Mouse (Mus musculus): ENCODE results near the gene Slc5a2.

Gene Slc5a2

DNA sequence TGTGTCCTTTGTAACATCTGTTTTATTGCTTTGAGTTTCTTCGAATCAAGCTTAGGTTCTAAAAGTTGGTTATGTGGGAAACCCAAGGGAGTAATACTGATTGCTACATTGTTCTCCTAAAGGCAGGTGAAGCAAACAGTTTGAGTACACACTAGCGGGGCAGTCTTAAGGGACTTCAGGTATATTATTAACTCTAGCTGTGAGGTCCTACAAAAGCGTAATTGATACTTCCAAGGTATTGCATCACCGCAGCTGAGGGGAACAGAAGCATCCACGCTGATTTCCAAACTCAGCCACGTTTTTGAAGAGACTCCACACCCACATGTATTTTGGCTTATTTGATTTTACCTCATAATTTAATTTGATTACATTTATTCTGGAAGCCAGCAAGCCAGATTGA is 38.7 kb downstream of the Slc5a2 start:
- DNase-seq, result no peak

DNA sequence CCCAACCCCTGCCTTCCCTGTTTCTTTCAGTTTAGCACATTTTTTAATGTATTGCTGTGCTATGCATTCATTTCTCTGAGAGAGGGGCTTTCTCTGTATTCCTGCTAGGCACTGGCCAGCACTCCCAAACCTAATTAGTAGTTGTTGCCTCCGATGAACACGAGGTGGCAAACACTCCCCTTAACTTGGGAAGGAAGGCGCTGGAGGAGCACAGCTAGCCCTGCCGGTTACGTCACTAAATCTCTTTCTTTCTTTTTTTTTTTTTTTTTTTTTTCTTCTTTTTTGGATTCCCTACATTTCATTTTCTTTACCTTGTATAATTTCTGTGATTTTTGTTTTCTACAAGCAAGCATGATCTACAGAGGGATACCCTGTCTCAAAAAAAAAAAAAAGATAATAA is 39.5 kb downstream of the Slc5a2 start:
- peak; percentile 24 for DNase-seq

DNA sequence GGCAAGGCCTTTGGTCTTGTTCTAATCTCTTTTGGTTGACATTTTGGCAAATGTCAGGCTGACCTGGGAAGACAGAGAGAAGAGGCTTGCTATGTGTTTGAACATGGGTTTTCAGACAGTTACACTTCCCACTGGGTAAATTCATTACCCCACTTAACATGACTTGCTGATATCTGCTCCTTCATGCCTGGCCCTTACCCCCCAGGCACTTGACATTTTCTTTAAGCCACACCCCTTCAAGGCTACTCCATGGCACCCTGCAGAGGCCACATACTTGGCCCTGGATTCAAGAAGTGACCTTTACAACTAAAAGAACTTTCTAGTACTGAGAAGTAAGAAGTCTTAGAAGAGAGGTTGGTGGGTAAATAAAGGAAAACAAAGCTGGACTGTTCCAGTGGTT is 42.4 kb downstream of the Slc5a2 start:
- no peak for DNase-seq

DNA sequence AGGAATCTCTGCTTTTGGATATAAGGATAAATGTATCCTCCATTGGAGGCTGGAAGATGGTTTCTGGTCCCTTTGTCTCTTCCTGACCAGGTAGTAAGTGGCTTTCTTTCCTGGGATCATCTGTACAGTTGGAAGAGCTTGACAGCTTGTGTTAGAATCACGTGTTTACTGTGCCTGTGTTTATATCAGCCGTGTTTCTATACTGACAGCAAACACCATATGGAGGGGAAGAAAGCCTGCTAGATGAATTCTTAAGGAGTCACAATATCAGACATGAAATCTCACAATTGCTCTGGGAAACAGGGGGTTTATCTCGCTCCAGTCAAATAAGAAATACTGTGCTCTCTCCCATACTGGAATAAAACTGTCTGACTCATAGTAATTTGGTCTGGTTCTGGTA is 43.8 kb downstream of the Slc5a2 start:
- no peak for DNase-seq

DNA sequence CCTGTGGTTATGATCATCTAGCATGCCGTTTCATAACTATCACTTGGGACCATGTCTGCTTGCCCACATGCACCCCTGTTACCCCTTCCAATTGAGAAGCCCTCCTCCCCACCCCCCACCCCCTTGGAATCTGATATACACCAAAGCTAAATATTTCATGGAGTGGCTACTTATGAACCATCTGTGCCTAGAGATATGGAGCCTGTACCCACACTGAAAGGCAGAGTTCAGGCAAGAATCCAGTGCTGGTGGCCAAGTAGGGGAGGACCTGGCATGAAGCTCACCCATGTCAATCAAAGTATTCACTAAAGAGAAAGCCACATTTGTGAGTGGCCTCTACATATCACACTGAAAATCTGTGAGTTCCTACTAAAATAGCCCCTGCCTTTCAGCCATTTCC is 44.3 kb downstream of the Slc5a2 start:
- DNase-seq, result no peak

DNA sequence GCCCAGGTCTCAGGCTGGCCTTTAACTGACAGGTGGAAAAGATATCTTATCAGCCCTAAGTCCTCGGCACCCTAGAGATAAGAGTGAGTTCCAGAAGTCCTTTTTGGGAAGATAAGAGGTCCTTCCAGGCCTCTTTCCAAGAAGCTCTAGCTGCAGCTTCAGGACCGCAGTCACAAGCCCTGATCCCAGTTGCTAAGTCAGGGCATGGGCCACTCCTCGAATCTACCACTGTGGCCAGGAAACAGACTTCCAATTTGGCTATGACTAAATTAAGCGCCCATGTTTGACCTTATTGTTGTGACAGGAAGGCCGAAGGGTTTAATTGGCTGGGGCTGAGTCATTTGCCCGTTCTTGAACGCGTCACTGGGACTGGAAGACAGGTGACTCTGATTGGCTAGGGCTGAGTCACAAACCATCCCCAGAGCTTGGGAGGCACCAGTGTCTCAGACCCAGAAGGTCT is 44.8 kb downstream of the Slc5a2 start:
- DNase-seq, result no peak

DNA sequence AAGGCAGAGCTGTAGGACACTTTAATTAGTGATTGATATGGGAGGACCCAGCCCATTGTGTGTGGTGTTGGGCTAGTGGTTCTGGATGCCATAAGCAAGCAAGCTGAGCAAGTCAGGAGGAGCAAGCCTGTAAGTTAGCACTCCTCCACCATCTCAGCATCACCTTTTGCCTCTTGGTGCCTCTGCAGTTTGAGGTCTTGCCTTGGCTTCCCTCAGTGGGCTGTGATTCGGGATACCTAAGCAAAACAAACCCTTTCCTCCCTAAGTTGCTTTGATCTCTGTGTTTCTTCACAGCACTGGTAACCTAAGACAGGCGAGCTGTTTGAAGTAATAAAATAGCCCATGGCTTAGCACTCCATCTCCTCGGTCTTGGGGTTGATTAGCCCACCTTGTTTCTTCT is 45.8 kb downstream of the Slc5a2 start:
- no peak for DNase-seq

DNA sequence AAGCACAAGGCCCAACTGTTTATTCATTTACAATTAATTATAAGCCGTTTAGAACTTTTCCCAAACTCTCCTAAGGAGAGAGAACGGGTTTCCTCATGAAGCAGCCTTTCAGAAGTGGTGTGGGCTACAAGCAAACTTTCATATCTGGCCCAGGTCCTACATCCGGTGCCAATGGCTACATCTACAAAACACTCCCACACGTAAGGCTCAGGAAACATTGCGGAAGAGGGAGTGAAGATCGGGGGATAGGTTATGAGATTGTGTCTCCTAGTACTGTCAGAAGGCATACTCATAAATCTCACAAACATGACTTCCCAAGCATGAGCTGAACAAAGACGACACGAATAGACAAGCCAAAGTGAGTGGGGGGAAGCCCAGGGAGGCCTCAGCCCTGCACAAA is 46.4 kb downstream of the Slc5a2 start:
- DNase-seq, result no peak

DNA sequence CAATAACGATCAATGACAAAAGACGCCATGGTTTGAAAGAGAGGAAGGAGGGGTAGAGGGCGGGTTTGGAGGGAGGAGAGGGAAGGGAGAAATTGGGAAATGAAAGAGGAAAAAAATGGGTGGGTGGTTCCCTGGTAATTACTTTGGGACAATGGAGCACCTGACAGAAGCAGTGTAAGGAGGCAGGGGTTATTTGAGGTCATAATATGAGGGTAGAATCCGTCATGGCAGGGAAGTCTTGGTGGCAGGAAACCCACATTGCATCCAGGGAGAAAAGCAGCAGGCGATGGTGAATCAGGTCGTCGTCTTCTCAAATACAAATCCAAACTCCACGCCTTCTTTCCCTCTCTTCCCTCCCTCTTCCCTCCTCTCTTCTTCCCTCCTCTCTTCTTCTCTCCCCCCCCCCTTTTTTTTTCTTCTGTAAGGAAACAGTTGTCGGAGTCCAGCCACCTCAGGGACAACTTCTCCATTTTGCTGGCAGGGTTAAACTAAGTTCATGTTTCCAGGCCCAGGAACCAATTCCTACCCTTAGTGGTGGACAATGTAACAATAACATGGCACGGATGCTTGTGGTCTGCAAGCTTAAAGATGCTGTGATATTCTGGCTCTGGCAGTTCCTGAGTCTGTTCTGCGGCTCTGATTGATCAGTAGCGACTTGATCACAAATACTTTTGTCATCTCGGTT is 47.1 kb downstream of the Slc5a2 start:
- DNase-seq, result no peak

DNA sequence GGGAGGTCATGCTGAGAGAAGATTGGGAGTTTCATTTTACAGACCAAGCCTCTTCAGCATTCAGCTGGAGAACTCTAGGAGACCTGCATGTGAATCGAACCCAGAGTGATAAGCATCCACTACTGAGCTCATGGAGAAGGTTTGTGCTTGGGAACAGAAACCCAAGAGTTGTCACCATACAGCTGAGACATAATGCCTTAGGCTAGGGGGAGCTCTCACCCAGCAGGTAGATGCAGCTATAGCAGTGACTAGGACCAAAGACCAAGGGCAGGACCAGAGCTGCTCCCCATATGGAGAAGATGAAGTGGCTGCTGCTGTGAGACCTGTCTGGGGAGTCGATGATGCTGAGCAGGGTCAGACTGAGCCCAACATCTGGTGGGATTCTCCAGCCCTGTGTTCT is 48.1 kb downstream of the Slc5a2 start:
- no peak for DNase-seq

DNA sequence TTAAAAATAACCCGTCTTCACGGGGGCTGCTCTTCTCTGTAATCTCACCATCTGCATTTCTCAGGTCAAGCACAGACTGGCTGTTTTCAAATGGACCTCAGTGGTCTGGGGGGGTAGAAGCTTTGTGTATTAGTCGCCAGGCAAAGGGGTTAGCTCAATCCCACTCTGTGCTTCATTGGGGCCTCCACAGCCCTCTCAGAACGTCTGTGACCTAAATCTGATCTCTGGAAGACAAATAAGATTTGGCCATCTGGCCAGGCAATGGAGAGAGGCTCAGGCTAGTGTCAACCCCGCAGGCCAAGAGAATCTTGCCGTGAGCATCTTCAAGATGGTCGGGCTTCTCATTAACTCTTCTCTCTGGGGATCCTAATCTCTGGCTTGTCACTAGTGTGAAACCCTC is 49.0 kb downstream of the Slc5a2 start:
- DNase-seq, result no peak

DNA sequence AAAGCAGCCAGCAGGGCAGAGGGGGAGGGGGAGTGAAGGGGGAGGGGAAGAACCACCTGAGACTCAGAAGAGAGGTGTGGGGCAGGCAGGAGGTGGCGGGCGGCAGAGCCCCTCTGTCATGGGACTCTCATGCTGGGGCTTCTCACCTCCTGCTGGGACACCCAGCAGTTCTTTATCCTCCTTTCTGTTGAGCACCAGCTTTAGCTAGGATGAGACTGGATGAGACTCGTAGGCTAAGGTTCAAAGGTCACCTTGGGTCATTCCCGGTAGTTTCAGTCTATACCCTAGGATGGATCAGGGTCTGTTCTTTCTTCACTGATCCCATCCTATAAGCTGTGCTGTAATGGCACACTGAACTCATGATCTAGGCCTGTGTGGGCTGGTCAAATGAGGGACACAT is 51.6 kb downstream of the Slc5a2 start:
- DNase-seq, result no peak

DNA sequence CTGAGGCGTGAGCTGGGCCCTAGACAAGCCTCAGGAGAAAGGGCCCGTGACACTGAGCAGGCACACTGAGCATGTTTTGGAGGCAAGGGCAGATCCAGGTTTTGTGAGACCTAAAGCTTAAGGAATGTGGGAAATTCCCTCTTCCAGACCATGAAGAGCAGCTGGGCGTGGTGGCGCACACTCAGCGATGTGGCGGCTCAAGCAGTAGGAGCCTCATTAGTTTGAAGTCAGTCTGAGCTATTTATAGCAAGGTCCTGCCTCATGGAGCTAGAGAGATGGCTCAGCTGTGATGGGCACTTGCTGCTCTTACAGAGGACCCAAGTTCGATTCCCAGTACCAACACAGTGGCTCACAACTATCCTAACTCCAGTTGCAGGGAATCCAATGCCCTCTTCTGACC is 53.7 kb downstream of the Slc5a2 start:
- no peak for DNase-seq

DNA sequence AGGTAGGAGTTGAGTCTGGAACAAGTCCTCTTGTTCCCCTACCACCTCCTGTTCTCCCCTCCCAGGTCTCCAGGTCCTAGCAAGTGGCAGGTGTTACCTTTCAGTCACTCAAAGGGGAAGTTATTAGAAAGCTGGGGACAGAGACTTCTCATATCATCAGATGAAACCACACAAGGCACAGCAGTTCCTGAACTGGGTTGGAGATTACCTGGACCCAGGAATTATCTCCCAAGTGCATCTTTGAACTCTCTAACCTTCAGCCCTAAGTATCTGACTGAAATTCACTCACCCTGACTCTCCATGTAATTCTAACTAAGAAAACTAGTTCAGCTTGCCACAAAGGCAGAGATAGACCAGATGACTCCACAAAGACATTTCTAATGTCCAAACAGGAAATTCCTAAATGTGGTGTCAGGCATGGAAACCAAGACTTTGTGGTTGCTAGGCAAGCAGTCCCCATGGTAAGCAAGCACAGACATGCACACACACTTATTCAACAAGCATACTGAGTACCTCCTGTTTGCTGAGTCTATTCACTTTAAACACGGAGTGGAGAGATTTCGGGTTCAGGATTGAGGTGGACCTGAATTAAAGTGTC is 54.9 kb downstream of the Slc5a2 start:
- no peak for DNase-seq

DNA sequence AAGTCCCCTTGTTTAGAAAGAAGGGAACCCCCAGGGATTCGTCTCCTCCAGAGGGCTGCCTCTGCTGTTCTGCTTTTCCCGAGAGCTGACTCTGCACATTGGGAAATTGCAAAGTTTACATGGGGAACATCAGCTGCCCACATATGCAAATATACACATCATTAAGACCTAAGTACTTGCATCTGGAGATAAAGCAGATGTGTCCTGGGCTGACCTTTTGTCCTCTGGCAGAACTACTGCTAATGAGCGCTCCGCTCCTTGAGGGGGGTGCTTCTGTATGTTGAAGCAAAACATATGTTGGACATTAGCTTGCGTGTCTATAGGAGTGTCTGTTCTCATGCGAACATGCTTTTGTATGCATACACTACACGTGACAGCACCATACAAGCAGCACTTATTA is 55.8 kb downstream of the Slc5a2 start:
- no peak for DNase-seq
